Mouse (Mus musculus): ENCODE measurements at regions not wholly inside any gene's neighbourhood (a gene's known extent, or its start where the extent isn't known, plus 50 kb on each side); places are given as distances from the start of the nearest gene placed in this dataset.
A peak's percentile ranks its signal among the peaks of the same experiment; 100 is the strongest.

DNA sequence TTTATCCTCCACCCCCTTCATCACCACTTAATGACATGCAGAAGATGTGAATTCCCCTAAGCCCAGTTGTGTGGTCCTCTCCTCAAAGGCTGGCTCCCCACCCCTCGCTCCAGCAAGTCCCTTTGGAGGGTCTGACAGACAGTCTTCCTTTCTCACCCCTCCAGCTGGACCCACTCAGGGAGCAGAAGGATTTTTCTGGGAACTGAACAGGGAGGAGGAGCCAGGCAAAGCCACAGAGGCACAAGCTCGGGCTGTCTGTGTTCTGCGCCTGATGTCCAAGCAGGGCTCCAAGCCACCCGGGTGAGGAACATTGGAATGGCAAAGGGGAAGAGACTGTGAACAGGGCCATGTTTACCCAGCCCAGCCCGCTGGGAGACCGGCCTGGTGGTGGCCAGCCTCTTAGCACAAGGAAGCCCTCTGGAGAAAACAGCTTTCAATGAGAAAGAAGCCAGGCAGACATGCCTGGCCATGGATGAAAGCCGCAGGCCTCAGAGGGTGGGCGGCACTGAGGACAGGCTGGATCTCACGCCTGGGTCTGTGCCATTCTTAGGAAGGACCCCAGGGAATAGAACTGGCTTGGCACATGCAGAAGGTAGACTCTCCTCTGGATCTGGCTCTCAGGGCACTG is 211.5 kb upstream of the Cxcr4 start:
- no peak for ATAC-seq (replicated peaks; ENCODE audit: insufficient number of reproducible peaks, low FRiP score, low TSS enrichment, poor library complexity, severe bottlenecking)

DNA sequence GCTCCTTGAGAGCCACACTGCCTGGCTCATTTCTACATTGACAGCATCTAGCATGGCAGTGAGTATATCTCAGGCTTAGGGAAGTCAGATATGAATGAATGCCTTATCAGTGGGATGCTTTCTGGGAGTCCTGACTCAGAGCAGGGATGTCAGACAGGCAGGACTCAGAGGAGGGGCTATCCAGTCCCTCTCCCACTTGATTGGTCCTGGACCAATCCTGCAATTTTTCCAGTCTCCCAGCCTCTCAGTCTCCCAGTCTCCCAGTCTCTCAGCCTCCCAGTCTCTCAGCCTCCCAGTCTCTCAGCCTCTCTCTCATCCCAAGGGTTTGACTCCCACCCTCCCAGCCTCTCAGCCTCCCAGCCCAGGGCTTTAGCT is 211.0 kb upstream of the Cxcr4 start:
- ATAC-seq (replicated peaks; ENCODE audit: insufficient number of reproducible peaks, low FRiP score, low TSS enrichment, poor library complexity, severe bottlenecking): no peak

GRCm38 (mm10) chr1:128798721-128799120 is 206.6 kb upstream of the Cxcr4 start:
- no peak for ATAC-seq (replicated peaks; ENCODE audit: insufficient number of reproducible peaks, low FRiP score, low TSS enrichment, poor library complexity, severe bottlenecking)

DNA sequence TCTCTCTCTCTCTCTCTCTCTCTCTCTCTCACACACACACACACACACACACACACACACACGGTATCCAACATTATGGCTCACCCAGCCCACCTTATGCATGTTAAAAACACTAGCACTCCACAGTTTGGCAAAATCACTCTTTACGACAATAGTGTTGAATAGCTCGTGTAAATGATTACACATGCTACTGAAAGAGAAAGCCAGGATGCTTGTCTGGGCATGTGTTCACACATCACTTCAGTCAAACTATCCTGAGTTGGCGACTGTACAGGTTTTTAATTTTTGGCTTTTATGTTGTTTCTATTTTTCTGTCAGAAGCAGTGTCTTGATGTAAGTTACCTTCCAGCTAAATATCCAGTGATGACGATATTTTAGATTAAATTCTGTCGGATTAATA is 203.6 kb upstream of the Cxcr4 start:
- no peak for ATAC-seq (replicated peaks; ENCODE audit: insufficient number of reproducible peaks, low FRiP score, low TSS enrichment, poor library complexity, severe bottlenecking)

- no peak for ATAC-seq (replicated peaks; ENCODE audit: insufficient number of reproducible peaks, low FRiP score, low TSS enrichment, poor library complexity, severe bottlenecking)
Measured at GRCm38 (mm10) chr1:128790881-128791280, 198.8 kb upstream of the Cxcr4 start.

GRCm38 (mm10) chr1:128789567-128790335 is 197.7 kb upstream of the Cxcr4 start:
- ATAC-seq (replicated peaks; ENCODE audit: insufficient number of reproducible peaks, low FRiP score, low TSS enrichment, poor library complexity, severe bottlenecking): no peak

DNA sequence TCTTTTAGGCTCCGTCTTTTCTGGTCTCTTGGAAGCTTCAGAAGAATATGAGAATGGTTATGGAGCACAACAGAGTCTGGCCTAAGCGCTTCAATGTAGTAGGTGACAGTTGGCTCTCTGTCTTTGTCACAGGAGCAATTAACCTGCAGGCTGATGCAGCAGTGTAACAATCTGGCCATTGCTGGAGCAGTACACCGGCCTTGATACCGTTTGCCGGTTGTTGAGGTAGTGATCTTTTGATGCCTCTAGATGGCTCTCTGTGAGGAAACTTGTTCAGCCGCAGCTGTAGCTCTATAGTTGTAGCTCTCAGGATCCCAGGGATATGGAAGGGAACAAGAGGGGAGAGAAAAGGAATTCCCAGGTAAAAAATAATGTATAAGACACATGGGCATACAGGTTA is 196.1 kb upstream of the Cxcr4 start:
- ATAC-seq (replicated peaks; ENCODE audit: insufficient number of reproducible peaks, low FRiP score, low TSS enrichment, poor library complexity, severe bottlenecking): no peak

GRCm38 (mm10) chr1:128786941-128787569 is 195.0 kb upstream of the Cxcr4 start:
- peak; percentile 80 for ATAC-seq (replicated peaks; ENCODE audit: insufficient number of reproducible peaks, low FRiP score, low TSS enrichment, poor library complexity, severe bottlenecking)

- no peak for ATAC-seq (replicated peaks; ENCODE audit: insufficient number of reproducible peaks, low FRiP score, low TSS enrichment, poor library complexity, severe bottlenecking)
Measured at GRCm38 (mm10) chr1:128782286-128782685, 190.2 kb upstream of the Cxcr4 start.

- ATAC-seq (replicated peaks; ENCODE audit: insufficient number of reproducible peaks, low FRiP score, low TSS enrichment, poor library complexity, severe bottlenecking): no peak
Measured at GRCm38 (mm10) chr1:128781871-128782270, 189.8 kb upstream of the Cxcr4 start.

- no peak for ATAC-seq (replicated peaks; ENCODE audit: insufficient number of reproducible peaks, low FRiP score, low TSS enrichment, poor library complexity, severe bottlenecking)
Measured at GRCm38 (mm10) chr1:128781311-128781710, 189.2 kb upstream of the Cxcr4 start.

- ATAC-seq (replicated peaks; ENCODE audit: insufficient number of reproducible peaks, low FRiP score, low TSS enrichment, poor library complexity, severe bottlenecking): no peak
Measured at GRCm38 (mm10) chr1:128779586-128780158, 187.6 kb upstream of the Cxcr4 start.

DNA sequence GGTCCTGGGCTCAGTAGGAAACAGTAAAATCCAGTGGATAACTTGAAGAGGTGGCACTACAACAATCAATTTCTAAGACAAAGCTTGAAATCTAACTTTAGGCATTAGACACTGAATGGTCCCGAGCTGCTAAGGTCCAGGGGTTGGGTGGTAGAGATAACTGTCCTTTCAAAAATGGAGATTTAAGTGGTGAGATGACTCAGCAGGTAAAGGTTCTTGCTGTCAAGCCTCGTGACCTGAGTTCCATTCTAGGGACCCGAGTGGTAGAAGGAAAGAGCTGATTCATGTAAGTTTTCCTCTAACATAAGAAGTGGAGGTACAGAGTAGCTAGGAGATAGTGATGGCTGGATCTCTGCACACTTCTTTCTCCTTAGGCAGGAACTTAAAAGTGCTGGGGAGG is 180.3 kb upstream of the Cxcr4 start:
- no peak for ATAC-seq (replicated peaks; ENCODE audit: insufficient number of reproducible peaks, low FRiP score, low TSS enrichment, poor library complexity, severe bottlenecking)

GRCm38 (mm10) chr1:128770786-128771185 is 178.7 kb upstream of the Cxcr4 start:
- no peak for ATAC-seq (replicated peaks; ENCODE audit: insufficient number of reproducible peaks, low FRiP score, low TSS enrichment, poor library complexity, severe bottlenecking)

GRCm38 (mm10) chr1:128767991-128768390 is 175.9 kb upstream of the Cxcr4 start:
- ATAC-seq (replicated peaks; ENCODE audit: insufficient number of reproducible peaks, low FRiP score, low TSS enrichment, poor library complexity, severe bottlenecking): no peak

GRCm38 (mm10) chr1:128767415-128767814 is 175.3 kb upstream of the Cxcr4 start:
- ATAC-seq (replicated peaks; ENCODE audit: insufficient number of reproducible peaks, low FRiP score, low TSS enrichment, poor library complexity, severe bottlenecking): no peak

- peak; percentile 78 for ATAC-seq (replicated peaks; ENCODE audit: insufficient number of reproducible peaks, low FRiP score, low TSS enrichment, poor library complexity, severe bottlenecking)
Measured at GRCm38 (mm10) chr1:128766894-128767268, 174.8 kb upstream of the Cxcr4 start.

DNA sequence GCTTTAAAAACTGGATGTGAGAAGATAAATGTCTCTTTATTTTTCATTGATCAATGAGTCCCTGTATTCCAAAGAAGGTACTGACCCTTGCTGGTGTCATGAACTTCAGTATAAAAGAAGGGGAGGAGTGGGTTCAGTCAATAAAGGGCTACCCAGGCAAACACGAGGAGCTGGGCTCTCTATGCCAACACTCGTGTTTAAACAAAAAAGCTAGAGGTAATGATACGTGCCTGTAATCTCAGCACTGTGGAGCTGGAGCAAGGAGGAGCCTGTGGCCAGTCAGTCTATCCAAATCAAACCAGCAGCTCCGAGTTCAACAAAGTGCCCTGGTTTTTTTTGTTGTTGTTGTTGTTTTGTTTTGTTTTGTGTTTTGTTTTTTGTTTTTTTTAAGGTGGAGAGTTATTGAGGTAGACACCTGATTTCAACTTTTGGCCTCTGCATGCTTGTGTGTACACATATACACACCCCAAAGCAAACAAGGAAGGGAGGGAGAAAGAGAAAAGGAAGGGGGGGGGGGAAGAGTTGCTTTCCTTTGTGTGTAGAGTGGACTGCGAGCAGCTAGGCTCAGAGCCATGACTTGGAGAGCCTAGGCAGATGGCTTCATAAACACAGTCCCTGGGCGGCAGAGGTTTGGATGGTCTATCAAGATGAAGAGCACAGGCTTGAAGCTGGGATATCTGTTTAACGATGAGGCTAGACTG is 174.2 kb upstream of the Cxcr4 start:
- ATAC-seq (replicated peaks; ENCODE audit: insufficient number of reproducible peaks, low FRiP score, low TSS enrichment, poor library complexity, severe bottlenecking): no peak

- no peak for ATAC-seq (replicated peaks; ENCODE audit: insufficient number of reproducible peaks, low FRiP score, low TSS enrichment, poor library complexity, severe bottlenecking)
Measured at GRCm38 (mm10) chr1:128765626-128766025, 173.5 kb upstream of the Cxcr4 start.

All from monocyte, adult 5-6 weeks (primary cell).